Mouse (Mus musculus) megakaryocyte, adult 5-6 weeks (primary cell): ENCODE data around the gene R3hdm2. TPM values are rescaled to one million over a fixed set of nuclear protein-coding genes. Genes with fewer than 3 reads are reported as not detected.
A peak's percentile ranks its signal among the peaks of the same experiment; 100 is the strongest.

ENCODE experiments used
- ATAC-seq: 2 replicates; pipeline ENCODE4 v1.8.0; 2016; ENCODE audit warnings: mild to moderate bottlenecking, inconsistent platforms; ENCODE audit not compliant: poor library complexity, severe bottlenecking
- total RNA-seq, 2 experiments: library from RNA; stranded (forward) in 1 of 2; stranded (reverse) in 1 of 2; fragments of 153-499, 151-499 nt in 1 of 2; fragments of 221-1000, 200-1000 nt in 1 of 2; gene quantifications; 2 replicates each; pipeline versions ENCODE4 v1.2.3 to v1.2.4; 2015 to 2017

Gene R3hdm2
- total RNA-seq, 2 experiments from 2014 or later, result 30.6 to 101 TPM

GRCm38 (mm10) chr10:127537854-127538583, 157.9 kb downstream of the R3hdm2 start:
- peak; percentile 80 for ATAC-seq

DNA sequence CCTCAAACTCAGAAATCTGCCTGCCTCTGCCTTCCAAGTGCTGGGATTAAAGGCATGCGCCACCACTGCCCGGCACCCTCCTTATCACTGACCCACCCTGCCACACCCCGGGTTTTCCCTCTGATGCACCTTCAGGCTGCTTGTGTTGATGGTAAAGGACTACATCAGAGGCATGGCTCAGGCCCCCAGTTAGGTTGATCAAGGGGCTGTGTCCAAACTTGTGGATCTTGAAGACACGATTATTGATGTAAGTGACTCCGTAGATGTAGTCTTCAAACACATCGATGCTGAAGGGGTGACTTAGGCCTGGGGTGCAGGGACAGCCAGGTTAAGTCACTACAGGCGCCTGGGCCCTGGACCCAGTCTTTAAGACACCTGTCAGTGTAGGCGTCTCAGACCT, 161.4 kb downstream of the R3hdm2 start:
- no peak for ATAC-seq

DNA sequence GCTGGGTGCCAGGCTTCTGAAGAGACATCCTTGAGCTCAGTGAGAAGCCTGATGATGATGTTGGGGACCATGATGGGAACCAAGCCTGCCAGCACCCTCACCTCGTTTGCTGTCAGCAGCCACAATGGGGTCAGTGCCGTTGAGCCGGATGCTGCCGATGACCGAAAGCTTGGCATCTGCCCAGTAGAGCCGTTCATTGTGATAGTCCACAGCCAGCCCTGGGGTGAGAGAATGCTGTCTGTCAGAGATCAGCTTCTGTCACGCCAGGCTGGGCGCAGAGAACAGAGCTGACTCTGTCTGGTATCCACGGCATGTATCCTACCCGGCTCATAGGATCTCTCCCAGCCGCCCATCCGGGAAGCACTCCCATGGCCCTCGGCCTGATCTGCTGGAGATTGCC, 162.0 kb downstream of the R3hdm2 start:
- ATAC-seq, result no peak

DNA sequence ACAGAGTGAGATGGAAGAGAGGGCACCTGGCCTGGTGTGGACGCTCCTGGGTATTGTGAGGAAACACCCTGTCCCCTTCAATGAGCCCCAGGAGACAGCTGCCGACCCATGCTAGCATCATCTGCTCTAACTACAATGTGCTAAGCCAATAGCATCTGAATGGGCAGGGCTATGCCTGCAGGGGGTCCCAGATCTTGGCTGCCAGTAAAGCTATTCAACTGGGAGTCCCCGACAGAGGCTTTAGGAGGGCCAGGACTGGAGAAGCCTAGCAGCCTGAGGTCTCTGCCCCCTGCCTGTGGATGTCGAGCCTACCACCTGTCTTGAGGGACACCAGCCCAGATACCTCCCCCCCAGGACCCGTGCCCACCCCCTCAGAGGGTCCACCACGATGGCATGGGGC, 162.6 kb downstream of the R3hdm2 start:
- ATAC-seq, result no peak

DNA sequence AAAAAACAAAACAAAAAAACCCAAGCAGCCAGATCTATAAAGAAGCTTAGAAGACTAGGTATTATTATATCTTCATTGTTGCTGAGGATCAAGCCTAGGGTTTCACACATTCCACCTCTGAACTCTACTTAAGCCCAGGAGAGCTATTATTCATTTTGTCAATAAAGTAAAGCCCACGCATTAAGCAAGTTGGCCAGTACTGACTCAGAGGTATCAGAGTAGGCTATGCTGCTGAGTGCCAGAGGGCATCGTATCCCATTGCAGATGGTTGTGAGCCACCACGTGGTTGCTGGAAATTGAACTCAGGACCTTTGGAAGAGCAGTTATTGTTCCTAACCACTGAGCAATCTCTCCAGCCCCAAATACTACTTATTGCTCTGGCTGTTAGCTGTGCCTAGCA, 163.8 kb downstream of the R3hdm2 start:
- ATAC-seq, result no peak

GRCm38 (mm10) chr10:127544375-127544774, 164.2 kb downstream of the R3hdm2 start:
- ATAC-seq, result no peak

DNA sequence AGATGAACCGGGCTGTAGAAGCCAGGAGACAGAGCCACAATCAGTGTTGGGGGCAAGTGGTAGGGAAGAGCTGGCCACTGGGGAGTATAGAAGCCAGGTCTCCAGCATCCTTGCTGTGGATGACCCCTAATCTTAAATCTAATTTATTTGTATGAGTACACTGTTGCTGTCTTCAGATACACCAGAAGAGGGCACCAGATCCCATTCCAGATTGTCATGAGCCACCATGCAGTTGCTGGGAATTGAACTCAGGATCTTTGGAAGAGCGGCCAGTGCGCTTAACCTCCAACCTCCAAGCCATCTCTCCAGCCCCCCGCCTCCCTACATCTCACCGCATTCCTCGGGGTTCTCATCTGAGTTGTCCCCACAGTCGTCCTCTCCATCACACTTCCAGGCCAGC, 166.4 kb downstream of the R3hdm2 start:
- ATAC-seq, result no peak

- no peak for ATAC-seq
Observed at GRCm38 (mm10) chr10:127548236-127548635, 168.1 kb downstream of the R3hdm2 start.

Other genes with a start within 250 kb of the R3hdm2 start
- 113 TPM in 2 replicates for gene B4galnt1, start 215.1 kb upstream of the R3hdm2 start, total RNA-seq (2015)
- gene B4galnt1, start 215.1 kb upstream of the R3hdm2 start, total RNA-seq (2017), result 67.7 and 75.5 TPM in 2 replicates
- gene Slc26a10, start 199.7 kb upstream of the R3hdm2 start, total RNA-seq (2015), result 0.91 TPM in 1 of 2 replicates, not detected in the other
- gene Slc26a10, start 199.7 kb upstream of the R3hdm2 start, total RNA-seq (2017), result 0.22 and 0.53 TPM in 2 replicates
- gene Arhgef25, start 190.2 kb upstream of the R3hdm2 start, total RNA-seq (2015), result 0.16 TPM in 1 of 2 replicates, not detected in the other
- gene Arhgef25, start 190.2 kb upstream of the R3hdm2 start, total RNA-seq (2017), result 0.41 and 1.0 TPM in 2 replicates
- gene Dtx3, start 184.6 kb upstream of the R3hdm2 start, total RNA-seq (2015), result 8.2 and 9.2 TPM in 2 replicates
- 4.5 and 9.1 TPM in 2 replicates for gene Dtx3, start 184.6 kb upstream of the R3hdm2 start, total RNA-seq (2017)
- gene Pip4k2c, start 168.7 kb upstream of the R3hdm2 start, total RNA-seq (2015), result 9.6 and 12.0 TPM in 2 replicates
- gene Pip4k2c, start 168.7 kb upstream of the R3hdm2 start, total RNA-seq (2017), result 13.2 and 17.8 TPM in 2 replicates
- 0.85 and 0.93 TPM in 2 replicates for gene Kif5a, start 117.0 kb upstream of the R3hdm2 start, total RNA-seq (2015)
- gene Kif5a, start 117.0 kb upstream of the R3hdm2 start, total RNA-seq (2017), result 0.70 and 0.94 TPM in 2 replicates
- 78.9 and 82.6 TPM in 2 replicates for gene Dctn2, start 114.0 kb upstream of the R3hdm2 start, total RNA-seq (2015)
- 90.1 and 96.4 TPM in 2 replicates for gene Dctn2, start 114.0 kb upstream of the R3hdm2 start, total RNA-seq (2017)
- 40.4 and 48.4 TPM in 2 replicates for gene Mbd6, start 91.3 kb upstream of the R3hdm2 start, total RNA-seq (2015)
- gene Mbd6, start 91.3 kb upstream of the R3hdm2 start, total RNA-seq (2017), result 5.6 and 8.9 TPM in 2 replicates
- 38.4 and 47.8 TPM in 2 replicates for gene Mars, start 68.5 kb upstream of the R3hdm2 start, total RNA-seq (2015)
- 80.3 and 95.2 TPM in 2 replicates for gene Mars, start 68.5 kb upstream of the R3hdm2 start, total RNA-seq (2017)
- 135 and 138 TPM in 2 replicates for gene Arhgap9, start 58.4 kb upstream of the R3hdm2 start, total RNA-seq (2015)
- 96.8 and 108 TPM in 2 replicates for gene Arhgap9, start 58.4 kb upstream of the R3hdm2 start, total RNA-seq (2017)
- not detected in 2 replicates for gene Gli1, start 38.4 kb upstream of the R3hdm2 start, total RNA-seq (2015)
- not detected in 2 replicates for gene Gli1, start 38.4 kb upstream of the R3hdm2 start, total RNA-seq (2017)
- gene Inhbe, start 25.9 kb upstream of the R3hdm2 start, total RNA-seq (2015), result not detected in 2 replicates
- gene Inhbe, start 25.9 kb upstream of the R3hdm2 start, total RNA-seq (2017), result 0.04 TPM in 1 of 2 replicates, not detected in the other
- gene Inhbc, start 9.9 kb upstream of the R3hdm2 start, total RNA-seq (2015), result not detected in 2 replicates
- gene Inhbc, start 9.9 kb upstream of the R3hdm2 start, total RNA-seq (2017), result not detected in 2 replicates
- gene Stac3, start 121.4 kb downstream of the R3hdm2 start, total RNA-seq (2015), result 1.2 TPM in 1 of 2 replicates, not detected in the other
- 0.40 TPM in 1 of 2 replicates, not detected in the other for gene Stac3, start 121.4 kb downstream of the R3hdm2 start, total RNA-seq (2017)
- gene Ndufa4l2, start 134.6 kb downstream of the R3hdm2 start, total RNA-seq (2015), result not detected in 2 replicates
- not detected in 2 replicates for gene Ndufa4l2, start 134.6 kb downstream of the R3hdm2 start, total RNA-seq (2017)
- gene Shmt2, start 142.1 kb downstream of the R3hdm2 start, total RNA-seq (2015), result 31.3 and 31.9 TPM in 2 replicates
- gene Shmt2, start 142.1 kb downstream of the R3hdm2 start, total RNA-seq (2017), result 27.8 and 33.1 TPM in 2 replicates
- not detected in 2 replicates for gene Nxph4, start 154.2 kb downstream of the R3hdm2 start, total RNA-seq (2015)
- not detected in 2 replicates for gene Nxph4, start 154.2 kb downstream of the R3hdm2 start, total RNA-seq (2017)
- 85.5 and 104 TPM in 2 replicates for gene Lrp1, start 240.8 kb downstream of the R3hdm2 start, total RNA-seq (2015)
- gene Lrp1, start 240.8 kb downstream of the R3hdm2 start, total RNA-seq (2017), result 62.4 and 72.2 TPM in 2 replicates